Mouse (Mus musculus) erythroblast, embryonic 14.5 days (primary cell): ENCODE data around the gene Krtap10-10. TPM values are rescaled to one million over a fixed set of nuclear protein-coding genes. Genes with fewer than 3 reads are reported as not detected.

Experiments used
- H3K27me3 ChIP-seq: 2 replicates; pipeline ENCODE4 v1.6.1; 2012; ENCODE audit warnings: inconsistent platforms; ENCODE audit not compliant: control insufficient read depth
- H3K36me3 ChIP-seq: 2 replicates; pipeline ENCODE4 v1.6.1; 2012; ENCODE audit warnings: mild to moderate bottlenecking, inconsistent platforms; ENCODE audit not compliant: control insufficient read depth
- H3K4me1 ChIP-seq: 2 replicates; pipeline ENCODE4 v1.6.1; 2012; ENCODE audit warnings: inconsistent platforms; ENCODE audit not compliant: control insufficient read depth
- H3K4me3 ChIP-seq: replicated peaks from 2 replicates; pipeline ENCODE3; 2012; ENCODE audit warnings: moderate library complexity, mild to moderate bottlenecking, inconsistent platforms
- H3K9me3 ChIP-seq: 2 replicates; pipeline ENCODE4 v1.6.1; 2012; ENCODE audit warnings: low read length, inconsistent platforms, mixed read lengths; ENCODE audit not compliant: control insufficient read depth
- GATA1 ChIP-seq: IDR thresholded peaks from 2 replicates; pipeline ENCODE4 v1.6.1; 2012; ENCODE audit warnings: low read length, inconsistent platforms, mixed read lengths
- TAL1 ChIP-seq: IDR thresholded peaks from 3 replicates; pipeline ENCODE4 v1.6.1; 2012; ENCODE audit warnings: low read length, inconsistent platforms, mixed read lengths
- polyA plus RNA-seq: library from polyadenylated mRNA; stranded (reverse); fragments of >175 nt; gene quantifications from 2 replicates; pipeline ENCODE4 v1.2.3, GENCODE M21; 2012

The Krtap10-10 gene
- polyA plus RNA-seq, 1 experiment, result not detected

DNA sequence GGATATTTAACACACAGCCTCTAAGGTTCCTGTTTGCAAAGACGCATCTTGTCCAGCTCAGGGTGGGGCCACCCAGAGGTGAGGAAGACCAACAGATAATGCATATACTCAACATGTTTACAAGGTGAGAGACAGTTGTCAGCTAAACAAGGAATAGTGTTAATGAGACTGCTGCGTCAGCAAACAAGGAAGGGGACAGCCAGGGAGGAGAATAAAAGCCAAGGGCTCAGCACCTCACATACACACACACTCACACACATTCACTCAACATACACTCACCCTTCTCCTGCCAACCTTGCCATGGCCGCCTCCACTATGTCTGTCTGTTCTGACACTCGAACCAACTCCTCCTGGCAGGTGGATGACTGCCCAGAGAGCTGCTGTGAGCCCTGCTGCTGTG, 21.4 kb upstream of the Krtap10-10 start, which contains the start of gene Gm2696:
TSS of gene Gm2696 (plus strand) at position 301 of the 400 bp plus-strand sequence.
- no peaks in the 10 kb centered on the region; the same call in 1 of the 2 replicates for H3K9me3 ChIP-seq
- no peak within 1 kb of the TSS for H3K4me3 ChIP-seq
- no peak for TF ChIP-seq TAL1
- no peak for TF ChIP-seq GATA1
- H3K27me3 ChIP-seq, result no peaks in the 10 kb centered on the region
- H3K36me3 ChIP-seq, result no peaks in the 10 kb centered on the region
- no peaks in the 10 kb centered on the region for H3K4me1 ChIP-seq

- no peak overlapping the region for H3K4me3 ChIP-seq
- TF ChIP-seq GATA1, result no peak
- TF ChIP-seq TAL1, result no peak
- H3K9me3 ChIP-seq, result no peaks in the 10 kb centered on the region; the same call in 1 of the 2 replicates
- H3K27me3 ChIP-seq, result no peaks in the 10 kb centered on the region
- H3K36me3 ChIP-seq, result no peaks in the 10 kb centered on the region
- H3K4me1 ChIP-seq, result no peaks in the 10 kb centered on the region
Measured at GRCm38 (mm10) chr10:77815514-77815913, 20.2 kb upstream of the Krtap10-10 start.

- Histone ChIP-seq H3K27me3 (no peaks in the 10 kb centered on the region), H3K9me3 (no peaks in the 10 kb centered on the region; the same call in 1 of the 2 replicates), H3K4me3 (no peak overlapping the region), H3K36me3 (no peaks in the 10 kb centered on the region), H3K4me1 (no peaks in the 10 kb centered on the region)
- TF ChIP-seq GATA1 (no peak), TAL1 (no peak)
Measured at GRCm38 (mm10) chr10:77818523-77818922, 17.2 kb upstream of the Krtap10-10 start.

GRCm38 (mm10) chr10:77819203-77819602, 16.5 kb upstream of the Krtap10-10 start:
- Histone ChIP-seq H3K9me3 (no peaks in the 10 kb centered on the region; the same call in 1 of the 2 replicates), H3K27me3 (no peaks in the 10 kb centered on the region), H3K4me3 (no peak overlapping the region), H3K4me1 (no peaks in the 10 kb centered on the region), H3K36me3 (no peaks in the 10 kb centered on the region)
- TF ChIP-seq GATA1, result no peak
- no peak for TF ChIP-seq TAL1

- H3K36me3 ChIP-seq, result no peaks in the 10 kb centered on the region
- H3K4me3 ChIP-seq, result no peak within 1 kb of the TSS
- H3K27me3 ChIP-seq, result no peaks in the 10 kb centered on the region
- no peak for TF ChIP-seq GATA1
- TF ChIP-seq TAL1, result no peak
- no peaks in the 10 kb centered on the region for H3K4me1 ChIP-seq
- H3K9me3 ChIP-seq, result no peaks in the 10 kb centered on the region; the same call in 1 of the 2 replicates
Measured at GRCm38 (mm10) chr10:77826951-77827350, 8.8 kb upstream of the Krtap10-10 start, which contains the start of gene Krtap10-4. Krtap10-4 (minus strand) TSS chr10:77827095.

GRCm38 (mm10) chr10:77839006-77839405, 3.3 kb downstream of the Krtap10-10 start:
- H3K36me3 ChIP-seq, result no peaks in the 10 kb centered on the region
- H3K27me3 ChIP-seq, result no peaks in the 10 kb centered on the region
- TF ChIP-seq TAL1, result no peak
- TF ChIP-seq GATA1, result no peak
- H3K4me1 ChIP-seq, result no peaks in the 10 kb centered on the region
- H3K4me3 ChIP-seq, result no peak overlapping the region
- H3K9me3 ChIP-seq, result peaks cover 2% of the 10 kb centered on the region; the same call in 1 of the 2 replicates

GRCm38 (mm10) chr10:77846503-77846902, 10.8 kb downstream of the Krtap10-10 start, which contains the start of gene Gm36176:
Gm36176 (plus strand) TSS chr10:77846803.
- no peaks in the 10 kb centered on the region for H3K27me3 ChIP-seq
- H3K4me3 ChIP-seq, result no peak within 1 kb of the TSS
- TF ChIP-seq GATA1 (no peak), TAL1 (no peak)
- H3K9me3 ChIP-seq, result no peaks in the 10 kb centered on the region; the same call in 1 of the 2 replicates
- no peaks in the 10 kb centered on the region for H3K36me3 ChIP-seq
- H3K4me1 ChIP-seq, result no peaks in the 10 kb centered on the region

- Histone ChIP-seq H3K36me3 (no peaks in the 10 kb centered on the region), H3K9me3 (no peaks in the 10 kb centered on the region; the same call in 1 of the 2 replicates), H3K4me3 (no peak overlapping the region), H3K27me3 (no peaks in the 10 kb centered on the region), H3K4me1 (no peaks in the 10 kb centered on the region)
- no peak for TF ChIP-seq TAL1
- TF ChIP-seq GATA1, result no peak
Measured at GRCm38 (mm10) chr10:77846961-77847360, 11.2 kb downstream of the Krtap10-10 start.

GRCm38 (mm10) chr10:77847538-77847937, 11.8 kb downstream of the Krtap10-10 start:
- no peaks in the 10 kb centered on the region; the same call in 1 of the 2 replicates for H3K9me3 ChIP-seq
- TF ChIP-seq TAL1 (no peak), GATA1 (no peak)

GRCm38 (mm10) chr10:77852559-77852958, 16.8 kb downstream of the Krtap10-10 start, which contains the start of gene Gm10318:
Gm10318 (plus strand) TSS chr10:77852859.
- Histone ChIP-seq H3K36me3 (no peaks in the 10 kb centered on the region), H3K9me3 (peaks cover under 1% of the 10 kb centered on the region), H3K4me3 (no peak within 1 kb of the TSS), H3K4me1 (no peaks in the 10 kb centered on the region), H3K27me3 (no peaks in the 10 kb centered on the region)
- TF ChIP-seq GATA1 (no peak), TAL1 (no peak)

More at GRCm38 (mm10) chr10:77847538-77847937, 11.8 kb downstream of the Krtap10-10 start:
- H3K4me3 ChIP-seq, result no peak overlapping the region
- H3K27me3 ChIP-seq, result no peaks in the 10 kb centered on the region
- no peaks in the 10 kb centered on the region for H3K4me1 ChIP-seq
- no peaks in the 10 kb centered on the region for H3K36me3 ChIP-seq
